Mouse (Mus musculus) stomach, embryonic 16.5 days (tissue): Measurements from ENCODE around the gene Stx4a. TPM values are rescaled to one million over a fixed set of nuclear protein-coding genes. Genes with fewer than 3 reads are reported as not detected.

Experiments used
- ATAC-seq: fragments of 200-750 bp; cut with Nextera tagmentation; 2 replicates; pipeline ENCODE4 v1.8.0; 2017; ENCODE audit warnings: moderate number of reproducible peaks, moderate TSS enrichment; ENCODE audit not compliant: insufficient read depth, low FRiP score
- H3K27ac ChIP-seq: fragments of 300-500 bp; sonication (generic); 2 replicates; pipeline ENCODE4 v1.5.1; 2014; ENCODE audit warnings: low read length
- H3K27me3 ChIP-seq: fragments of 300-500 bp; sonication (generic); 2 replicates; pipeline ENCODE4 v1.6.1; 2014; ENCODE audit warnings: low read length, control low read depth, mixed read lengths; ENCODE audit not compliant: control insufficient read depth, insufficient read depth
- H3K36me3 ChIP-seq: fragments of 300-500 bp; sonication (generic); 2 replicates; pipeline ENCODE4 v1.6.1; 2014; ENCODE audit warnings: low read length; ENCODE audit not compliant: control insufficient read depth, insufficient read depth
- H3K4me1 ChIP-seq: fragments of 300-500 bp; sonication (generic); 2 replicates; pipeline ENCODE4 v1.6.1; 2014; ENCODE audit warnings: low read length, control low read depth, mixed read lengths; ENCODE audit not compliant: control insufficient read depth, insufficient read depth
- H3K4me2 ChIP-seq: fragments of 300-500 bp; sonication (generic); 2 replicates; pipeline ENCODE4 v1.6.1; 2014; ENCODE audit warnings: low read depth, low read length, mixed read lengths
- H3K4me3 ChIP-seq: fragments of 300-500 bp; sonication (generic); replicated peaks from 2 replicates; pipeline ENCODE4 v1.5.1; 2014; ENCODE audit warnings: mild to moderate bottlenecking, low read length
- H3K9ac ChIP-seq: fragments of 300-500 bp; sonication (generic); 2 replicates; pipeline ENCODE4 v1.6.1; 2014; ENCODE audit warnings: low read length
- H3K9me3 ChIP-seq: fragments of 300-500 bp; sonication (generic); replicated peaks from 2 replicates; pipeline ENCODE4 v1.6.1; 2016; ENCODE audit warnings: low read length, control low read depth; ENCODE audit not compliant: control insufficient read depth
- WGBS: fragments of 180-500 bp; shearing (Covaris S2); extraction: QIAGEN DNeasy Blood & Tissue Kit; methylation state at CpG from one replicate; pipeline ENCODE4 v1.1.7; 2014; 5-methylcytosine and 5-hydroxymethylcytosine counted together
- polyA plus RNA-seq: library from polyadenylated mRNA; unstranded; fragments of >200 nt; fragmentation: Nextera tagmentation; extraction: Ambion mirVana; gene quantifications from 2 replicates; pipeline ENCODE4 v1.2.1, GENCODE M21; 2015

Gene Stx4a
- polyA plus RNA-seq, 1 experiment from 2014 or later: 43.1 TPM

DNA sequence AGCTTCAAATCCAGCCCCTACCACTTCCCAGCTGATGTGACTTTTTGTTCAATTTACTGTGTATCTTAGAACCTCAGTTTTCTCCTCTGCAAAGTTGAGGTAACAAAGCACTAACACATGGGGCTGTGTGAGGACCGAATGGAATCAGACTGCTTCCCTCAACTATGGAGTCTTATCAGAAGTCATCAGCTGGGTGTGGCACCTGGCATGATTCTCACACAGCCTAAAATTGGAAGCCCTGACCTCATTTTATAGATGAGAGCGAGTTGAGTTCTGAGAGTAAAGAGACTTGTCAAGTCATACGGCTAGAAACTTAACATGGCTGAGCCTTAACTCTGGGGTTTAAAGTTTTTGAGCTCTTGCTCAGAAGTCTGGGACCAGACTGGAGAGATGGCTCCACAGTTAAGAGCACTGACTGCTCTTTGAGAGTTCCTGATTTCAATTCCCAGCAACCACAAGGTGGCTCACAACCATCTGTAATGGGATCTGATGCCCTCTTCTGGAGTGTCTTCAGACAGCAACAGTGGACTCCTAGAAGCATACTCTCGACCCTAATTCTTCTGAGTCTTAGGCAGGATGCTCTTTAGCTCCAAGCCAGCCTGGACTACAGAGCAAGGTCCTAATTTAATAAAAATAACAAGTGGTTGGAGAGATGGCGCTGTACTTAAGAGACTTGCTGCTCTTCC lies 46.2 kb downstream of the Stx4a start:
- ATAC-seq: no peak
- H3K4me1 ChIP-seq: peaks cover 13% of the 10 kb centered on the region
- H3K4me3 ChIP-seq: no peak overlapping the region
- H3K27ac ChIP-seq: no peak overlapping the region
- no peak overlapping the region for H3K4me2 ChIP-seq
- H3K27me3 ChIP-seq: no peaks in the 10 kb centered on the region
- 75% methylated on average over 5 of the region's 5 CpGs for WGBS
- no peaks in the 10 kb centered on the region for H3K9me3 ChIP-seq
- H3K9ac ChIP-seq: no peak overlapping the region
- H3K36me3 ChIP-seq: peaks cover 9% of the 10 kb centered on the region; the same call in 1 of the 2 replicates

DNA sequence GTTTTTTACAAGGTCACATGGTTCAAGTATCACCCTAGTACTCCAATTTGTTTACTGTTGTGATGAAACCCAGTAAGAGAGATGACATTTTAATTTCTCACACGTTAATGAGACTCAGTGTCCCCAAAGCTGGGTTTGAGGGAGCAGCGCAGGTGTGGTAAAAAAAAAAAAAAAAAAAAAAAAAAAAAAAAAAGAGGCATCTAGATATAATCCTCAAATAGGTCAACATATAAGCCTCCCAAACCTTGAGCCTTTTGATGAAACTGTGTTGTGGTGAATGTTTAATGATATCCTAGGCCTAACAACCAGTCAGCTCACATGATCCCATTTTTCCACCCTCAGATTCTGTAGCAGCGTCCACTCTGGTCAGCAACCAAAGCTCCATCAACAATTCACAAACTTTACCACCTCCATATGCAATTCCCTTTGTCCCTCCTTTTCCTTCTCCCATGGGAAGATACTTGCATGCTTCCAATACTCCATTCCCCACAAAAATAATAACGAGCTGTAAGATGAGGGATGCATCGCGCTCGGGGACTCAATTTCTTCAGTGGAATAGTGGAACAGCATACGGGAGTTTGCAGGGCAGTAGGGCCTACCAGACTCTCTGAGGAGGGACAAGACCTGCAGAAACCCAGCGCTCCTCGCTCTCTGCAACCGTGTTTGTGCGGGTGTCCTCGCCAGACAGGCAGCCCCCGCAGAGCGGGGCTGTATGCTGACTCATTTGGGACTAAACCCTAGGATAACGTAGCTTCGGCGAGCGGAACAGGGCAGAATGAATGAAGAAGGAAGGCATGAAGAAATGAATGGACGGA lies 50.9 kb downstream of the Stx4a start:
- Histone ChIP-seq H3K36me3 (peaks cover 16% of the 10 kb centered on the region), H3K4me3 (peak overlapping the region; percentile 96), H3K9ac (peak overlapping the region; percentile 95), H3K4me1 (peaks cover 17% of the 10 kb centered on the region), H3K27ac (peak overlapping the region; percentile 98), H3K9me3 (no peaks in the 10 kb centered on the region), H3K4me2 (peak overlapping the region; percentile 85), H3K27me3 (no peaks in the 10 kb centered on the region)
- WGBS: 3% methylated on average over 20 of the region's 20 CpGs
- ATAC-seq: no peak

DNA sequence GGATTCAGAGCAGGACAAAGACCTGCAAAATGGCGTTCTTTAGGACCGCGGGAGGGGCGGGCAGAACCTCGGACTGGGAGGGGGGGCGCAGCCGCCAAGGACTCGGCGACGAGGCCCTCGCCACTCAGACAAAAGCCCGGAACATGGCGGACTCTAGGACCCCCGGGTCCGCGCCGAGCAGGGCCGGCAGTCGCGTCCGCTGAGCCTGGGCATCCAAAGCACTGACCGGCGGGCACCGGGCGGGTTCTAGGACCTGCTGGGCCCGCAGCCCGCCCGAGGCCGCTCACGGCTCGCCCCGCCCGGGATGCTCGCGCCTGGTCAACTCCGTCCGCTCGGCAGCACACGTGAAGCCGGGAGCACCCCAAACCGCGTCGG lies 51.5 kb downstream of the Stx4a start:
- Histone ChIP-seq H3K9me3 (no peaks in the 10 kb centered on the region), H3K27me3 (no peaks in the 10 kb centered on the region), H3K27ac (peak overlapping the region; percentile 98), H3K4me1 (peaks cover 17% of the 10 kb centered on the region), H3K4me2 (peak overlapping the region; percentile 85), H3K36me3 (peaks cover 22% of the 10 kb centered on the region), H3K4me3 (peak overlapping the region; percentile 96), H3K9ac (peak overlapping the region; percentile 95)
- peak; percentile 93 for ATAC-seq
- WGBS: under 1% methylated on average over 41 of the region's 43 CpGs

DNA sequence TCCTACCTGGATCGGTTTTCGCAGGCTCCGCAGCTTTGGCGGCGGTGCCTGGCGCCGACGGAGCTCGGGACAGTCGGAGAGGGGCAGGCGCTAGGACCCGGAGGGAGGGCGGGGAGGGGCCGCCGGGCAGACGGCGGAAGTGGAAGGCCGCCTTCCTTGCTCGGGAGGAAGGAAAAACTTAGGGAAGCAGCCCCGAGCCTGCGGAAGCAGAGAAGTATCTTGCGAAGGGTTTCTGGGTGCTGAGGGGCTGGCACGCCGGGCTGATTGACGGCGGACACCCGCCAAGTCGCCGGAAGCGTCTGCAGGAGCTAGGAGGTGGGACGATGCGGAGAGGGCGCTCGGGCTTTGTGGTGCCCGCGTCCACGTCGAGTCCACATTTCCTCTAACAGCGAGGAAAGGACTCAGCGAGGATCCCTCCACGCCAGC lies 52.0 kb downstream of the Stx4a start, which contains the start of gene Zfp646:
Zfp646 (plus strand) TSS at position 181 of the 426 bp plus-strand sequence.
- Histone ChIP-seq H3K4me3 (peak within 1 kb of the TSS; percentile 96), H3K36me3 (peaks cover 25% of the 10 kb centered on the region), H3K4me1 (peaks cover 17% of the 10 kb centered on the region), H3K27me3 (no peaks in the 10 kb centered on the region), H3K9ac (peak within 1 kb of the TSS; percentile 95), H3K4me2 (peak within 1 kb of the TSS; percentile 85), H3K9me3 (no peaks in the 10 kb centered on the region), H3K27ac (peak within 1 kb of the TSS; percentile 98)
- peak; percentile 90 for ATAC-seq
- WGBS: under 1% methylated on average over 41 of the region's 41 CpGs

DNA sequence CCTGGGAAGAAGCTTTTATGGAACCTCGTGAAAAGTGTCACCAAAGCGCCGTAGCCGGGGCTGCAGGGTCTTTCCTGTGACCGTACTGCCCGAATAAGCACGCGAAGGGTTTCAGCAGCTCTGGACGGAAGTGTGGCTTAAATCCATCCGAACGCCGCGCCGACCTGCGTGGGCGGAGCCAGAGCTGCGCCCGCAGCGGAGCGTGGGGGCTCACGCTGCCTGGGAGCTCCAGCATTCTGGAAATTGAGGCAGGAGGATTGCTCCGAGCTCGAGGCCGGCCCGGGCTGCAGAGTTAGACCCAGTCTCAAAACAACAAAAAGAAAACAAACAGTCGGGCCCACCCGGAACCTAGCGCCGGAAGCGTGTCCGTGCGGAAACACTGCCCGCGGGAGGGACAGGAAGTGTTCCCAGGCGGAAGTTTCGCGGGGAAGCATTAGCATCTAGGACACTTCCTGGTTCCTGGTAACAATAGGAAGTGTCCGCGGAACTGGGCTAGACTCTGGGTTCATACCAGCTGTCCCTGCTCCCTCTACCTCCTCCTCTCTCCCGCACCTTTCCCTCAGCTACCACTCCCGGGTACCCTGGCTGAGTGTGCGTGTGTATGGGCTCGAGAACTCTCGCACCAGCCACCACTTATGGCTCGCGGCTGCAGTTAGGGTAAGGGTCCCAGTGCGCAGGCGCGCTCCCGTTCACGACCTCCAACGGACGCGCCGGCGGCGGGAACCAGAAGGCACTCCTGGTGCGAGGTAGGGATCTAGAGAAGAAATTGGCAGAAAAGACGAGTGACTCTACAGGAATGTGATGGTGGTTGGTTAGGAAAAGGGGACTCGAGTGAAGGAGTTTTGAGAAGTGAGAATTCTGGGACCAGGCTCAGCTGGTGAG lies 52.6 kb downstream of the Stx4a start, which contains the start of gene Zfp668:
Zfp668 (minus strand) TSS at position 362 of the 882 bp plus-strand sequence.
- peak; percentile 70 for ATAC-seq
- peaks cover 32% of the 10 kb centered on the region for H3K36me3 ChIP-seq
- H3K9me3 ChIP-seq: no peaks in the 10 kb centered on the region
- H3K4me2 ChIP-seq: peak within 1 kb of the TSS; percentile 85
- peak within 1 kb of the TSS; percentile 98 for H3K27ac ChIP-seq
- H3K9ac ChIP-seq: peak within 1 kb of the TSS; percentile 95
- H3K27me3 ChIP-seq: no peaks in the 10 kb centered on the region
- peaks cover 17% of the 10 kb centered on the region for H3K4me1 ChIP-seq
- H3K4me3 ChIP-seq: peak within 1 kb of the TSS; percentile 96
- under 1% methylated on average over 60 of the region's 60 CpGs for WGBS

DNA sequence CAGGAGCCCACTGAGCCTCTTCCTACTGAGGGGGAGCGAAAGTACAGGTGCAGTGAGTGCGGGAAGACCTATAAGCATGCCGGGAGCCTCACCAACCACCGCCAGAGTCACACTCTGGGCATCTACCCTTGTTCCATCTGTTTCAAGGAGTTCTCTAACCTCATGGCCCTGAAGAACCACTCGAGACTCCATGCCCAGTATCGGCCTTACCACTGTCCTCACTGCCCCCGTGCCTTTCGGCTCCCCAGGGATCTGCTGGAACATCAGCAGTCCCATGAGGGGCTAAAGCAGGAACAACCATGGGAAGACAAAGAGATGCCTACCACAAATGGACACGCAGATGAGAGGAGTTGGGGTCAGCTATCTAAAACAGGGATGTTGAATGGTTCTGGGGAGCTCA lies 55.2 kb downstream of the Stx4a start:
- H3K27me3 ChIP-seq: no peaks in the 10 kb centered on the region
- peaks cover 40% of the 10 kb centered on the region for H3K36me3 ChIP-seq
- no peaks in the 10 kb centered on the region for H3K9me3 ChIP-seq
- WGBS: 94% methylated on average over 9 of the region's 9 CpGs
- H3K4me1 ChIP-seq: peaks cover 19% of the 10 kb centered on the region
- no peak overlapping the region for H3K4me3 ChIP-seq
- no peak overlapping the region for H3K27ac ChIP-seq
- no peak overlapping the region for H3K4me2 ChIP-seq
- no peak overlapping the region for H3K9ac ChIP-seq
- ATAC-seq: no peak

DNA sequence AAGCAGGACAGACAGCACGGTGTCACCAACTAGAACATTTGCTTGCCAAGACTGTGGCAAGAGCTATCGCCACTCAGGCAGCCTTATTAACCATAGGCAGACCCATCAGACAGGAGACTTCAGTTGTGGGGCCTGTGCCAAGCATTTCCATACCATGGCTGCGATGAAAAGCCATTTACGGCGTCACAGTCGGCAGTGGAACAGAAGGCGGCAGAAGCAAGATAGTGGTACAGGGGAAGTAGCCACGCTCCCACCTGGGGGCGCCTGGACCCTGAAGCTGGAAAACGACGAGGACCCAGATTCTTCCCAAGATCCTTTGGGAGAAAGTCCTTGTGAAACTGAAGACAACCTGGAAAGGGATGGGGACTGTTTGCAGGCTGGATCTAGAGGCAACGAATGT lies 56.3 kb downstream of the Stx4a start:
- H3K27ac ChIP-seq: no peak overlapping the region

DNA sequence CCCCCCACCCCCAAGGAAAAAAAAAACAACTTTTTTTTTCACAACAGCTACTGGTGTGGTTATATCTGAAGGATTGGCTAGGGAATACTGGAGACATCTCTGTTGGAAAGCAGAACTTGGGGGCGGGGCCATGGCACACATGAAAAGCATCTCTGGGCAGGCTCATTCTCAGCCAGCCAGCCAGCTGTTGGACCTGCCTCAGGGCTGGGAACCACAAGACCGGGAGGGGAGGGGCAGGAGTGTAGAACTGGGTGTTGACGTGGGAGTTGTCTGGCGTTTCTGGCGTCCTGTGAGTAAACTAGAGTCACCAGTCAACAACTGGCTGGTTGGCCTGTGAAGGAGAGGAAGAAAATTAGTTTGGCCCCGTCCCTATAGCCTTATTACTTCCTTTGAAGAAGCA lies 61.9 kb downstream of the Stx4a start:
- Histone ChIP-seq H3K4me2 (no peak overlapping the region), H3K27me3 (no peaks in the 10 kb centered on the region), H3K4me3 (no peak overlapping the region), H3K9me3 (no peaks in the 10 kb centered on the region), H3K4me1 (peaks cover 9% of the 10 kb centered on the region), H3K36me3 (peaks cover 26% of the 10 kb centered on the region), H3K27ac (no peak overlapping the region), H3K9ac (no peak overlapping the region)
- ATAC-seq: no peak
- 60% methylated on average over 6 of the region's 6 CpGs for WGBS

More for the DNA sequence above, 56.3 kb downstream of the Stx4a start:
- Histone ChIP-seq H3K27me3 (no peaks in the 10 kb centered on the region), H3K9me3 (no peaks in the 10 kb centered on the region), H3K36me3 (peaks cover 43% of the 10 kb centered on the region), H3K4me1 (peaks cover 16% of the 10 kb centered on the region), H3K9ac (no peak overlapping the region), H3K4me2 (no peak overlapping the region), H3K4me3 (no peak overlapping the region)
- WGBS: 82% methylated on average over 12 of the region's 12 CpGs
- ATAC-seq: no peak
